Mouse (Mus musculus): Measurements from ENCODE around the gene Gm27029.

DNA sequence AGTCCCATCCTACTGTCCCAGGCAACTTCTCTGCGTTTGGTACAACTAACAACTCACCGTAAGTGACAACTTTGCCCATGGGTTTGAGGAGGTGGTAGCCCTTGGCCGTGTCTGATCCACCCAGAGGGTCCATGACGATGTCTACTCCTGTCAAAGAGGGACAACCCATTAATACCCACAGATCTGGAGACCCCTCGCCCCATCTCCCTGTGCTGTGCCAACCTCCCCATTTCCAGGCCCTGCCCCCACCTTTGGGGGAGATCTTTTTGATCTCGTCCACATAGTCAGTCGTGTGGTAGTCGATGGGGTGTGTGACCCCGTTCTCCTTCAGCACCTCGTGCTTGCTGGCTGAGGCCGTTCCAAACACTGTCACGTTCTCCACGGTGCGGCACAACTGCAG, 37.5 kb upstream of the Gm27029 start:
- no peak for TF ChIP-seq CTCF (IDR thresholded peaks at IDR 0.05; ENCODE audit: low read depth)
- no peak for TF ChIP-seq EP300 (IDR thresholded peaks at IDR 0.05; ENCODE audit: low read depth)
